Mouse (Mus musculus): Measurements from ENCODE around the gene Rad51ap2.

Rad51ap2 gene

DNA sequence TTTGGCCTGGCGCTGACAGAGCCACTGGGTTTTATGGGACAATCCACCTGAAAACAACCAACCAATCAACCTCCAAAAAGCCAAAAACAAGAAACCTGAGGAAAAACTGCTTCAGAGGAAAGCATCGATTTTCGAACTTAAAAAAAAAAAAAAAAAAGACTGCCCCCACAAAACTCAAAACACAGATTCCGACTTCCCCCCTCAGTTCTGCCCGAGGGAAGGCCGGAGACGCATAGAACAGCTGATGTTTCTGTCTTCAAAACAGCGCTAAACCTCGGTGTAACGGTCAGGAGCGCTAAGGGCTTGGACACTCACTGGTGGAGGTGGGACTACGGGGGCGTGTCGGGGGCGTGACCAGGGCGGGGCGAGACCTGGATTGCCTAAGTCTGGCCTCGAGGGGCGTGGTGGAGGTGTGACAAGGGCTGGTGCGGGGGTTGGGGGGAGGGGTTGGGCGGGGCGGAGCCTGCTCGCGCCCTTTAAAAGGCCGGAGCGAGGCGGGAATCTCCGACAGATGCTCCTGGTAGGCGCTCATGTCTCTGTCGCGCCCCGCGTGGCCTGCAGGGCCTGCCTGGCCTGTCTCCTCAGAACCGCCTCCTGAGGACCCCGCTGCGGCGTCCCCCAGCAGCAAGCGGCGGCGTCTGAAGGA lies at the start of gene Rad51ap2:
Rad51ap2 (plus strand) TSS at position 531 of the 646 bp plus-strand sequence.
- DNase-seq: peak; percentile 26 to 43

DNA sequence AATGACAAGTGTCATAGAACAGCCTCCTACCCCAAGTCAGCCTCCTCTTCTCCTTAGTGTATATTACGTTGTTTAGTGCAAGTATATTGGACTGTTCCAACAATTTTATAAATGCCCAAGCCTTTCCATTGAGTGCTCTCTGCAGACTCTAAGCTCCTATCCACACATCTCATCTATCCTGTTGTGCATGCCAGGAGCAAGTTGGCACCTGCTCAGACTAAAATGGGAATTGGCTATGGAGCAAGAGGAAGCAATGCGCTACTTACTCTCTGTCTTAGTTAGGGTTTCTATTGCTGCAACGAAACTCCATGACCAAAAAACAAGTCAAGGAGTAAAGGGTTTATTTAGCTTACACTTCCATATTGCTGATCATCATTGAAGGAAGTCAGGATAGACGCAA lies 48.2 kb upstream of the Rad51ap2 start:
- DNase-seq: no peak

DNA sequence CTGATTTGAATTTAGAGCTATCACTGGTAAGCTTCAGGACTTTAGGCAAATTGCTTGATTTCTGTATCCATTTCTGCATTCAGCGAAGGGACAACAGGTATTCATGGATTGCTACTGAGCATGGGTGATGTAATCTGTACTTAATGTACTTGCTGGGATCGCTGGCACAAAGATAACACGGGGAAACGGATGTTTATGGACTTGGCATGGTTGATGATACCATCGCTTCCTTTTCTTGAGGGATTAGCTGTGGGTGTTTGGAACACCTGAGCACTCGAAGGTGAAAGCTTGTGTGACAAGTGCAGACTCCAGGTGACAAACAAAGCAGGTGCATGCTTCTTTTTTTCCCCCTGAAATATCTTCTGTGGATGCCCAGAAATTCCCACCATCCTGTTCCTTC lies 37.8 kb upstream of the Rad51ap2 start:
- no peak for DNase-seq

DNA sequence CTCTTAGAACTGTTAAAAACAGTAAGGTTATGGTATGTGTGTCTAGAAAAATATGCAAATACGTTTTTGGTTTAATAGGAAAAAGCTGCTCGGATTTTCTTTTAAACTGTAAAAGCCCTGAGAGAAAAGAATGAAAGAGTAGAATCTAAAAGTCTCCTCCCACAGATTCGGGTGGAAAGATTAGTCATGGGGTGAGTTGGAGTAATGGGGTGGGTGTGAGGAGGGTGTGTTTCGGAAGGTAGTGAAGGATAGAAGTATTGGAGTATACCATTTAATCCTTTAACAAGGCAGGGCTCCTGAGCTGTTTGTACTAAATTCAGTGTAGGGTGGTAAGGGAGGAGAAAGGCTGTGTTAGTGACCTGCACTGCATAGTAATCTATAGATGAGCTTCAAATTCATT lies 28.5 kb upstream of the Rad51ap2 start:
- DNase-seq: no peak

DNA sequence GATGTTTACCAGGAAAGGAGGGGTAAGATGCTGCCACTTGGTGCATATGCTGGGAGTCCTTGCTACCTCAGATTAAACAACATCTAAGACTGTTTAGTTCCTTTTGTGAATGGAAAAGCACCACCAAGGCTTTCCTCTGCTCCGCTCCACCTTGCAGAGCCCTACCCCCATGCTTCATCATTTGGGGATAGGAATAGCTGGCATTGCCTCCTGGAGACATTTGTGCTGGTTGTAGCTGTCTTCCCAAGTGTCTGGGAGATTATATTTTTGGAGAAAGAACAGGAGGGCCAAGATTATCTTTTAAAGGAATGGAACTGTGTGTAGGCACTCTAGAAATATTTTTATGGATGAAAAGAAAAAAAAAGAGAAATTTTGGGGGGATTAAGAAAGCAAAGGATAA lies 22.8 kb upstream of the Rad51ap2 start:
- no peak for DNase-seq

DNA sequence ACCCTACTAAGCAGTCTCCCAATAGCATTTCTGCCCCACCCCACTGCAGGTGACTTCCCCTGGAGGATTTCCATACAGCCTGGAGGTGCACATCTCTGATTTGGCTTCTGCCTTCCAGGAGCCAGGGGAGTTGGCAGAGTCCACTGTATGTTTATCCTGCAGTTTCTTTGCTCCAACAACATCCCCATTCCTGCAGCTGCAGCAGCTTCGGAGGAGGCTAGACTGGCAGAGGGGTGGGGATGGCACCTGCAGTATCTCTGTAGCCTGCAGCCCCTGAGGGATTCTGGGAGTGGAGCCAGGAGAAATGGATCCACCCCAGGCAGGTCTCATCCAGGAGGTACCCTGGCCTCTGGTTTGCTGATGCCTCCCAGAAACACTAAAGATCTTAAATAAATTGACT lies 22.2 kb upstream of the Rad51ap2 start:
- no peak for DNase-seq

DNA sequence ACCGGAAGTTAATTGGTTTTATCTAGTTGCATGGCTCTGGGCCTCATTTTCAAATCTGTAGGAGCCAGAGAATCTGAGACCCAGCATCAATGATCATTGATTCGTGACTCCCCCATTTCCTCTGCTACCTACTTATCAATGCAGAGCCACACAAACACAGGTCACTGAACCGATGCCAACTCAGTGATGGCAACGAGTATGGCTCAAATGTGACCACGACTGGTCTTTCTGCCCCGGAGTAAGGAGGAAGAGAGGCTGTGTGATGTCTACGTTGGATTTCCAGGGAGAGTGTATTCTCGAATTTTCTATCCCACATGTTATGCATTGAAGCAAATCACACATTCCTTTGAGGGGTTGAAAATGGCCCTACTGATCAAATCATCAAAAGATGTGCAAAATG lies 21.4 kb upstream of the Rad51ap2 start:
- DNase-seq: no peak

DNA sequence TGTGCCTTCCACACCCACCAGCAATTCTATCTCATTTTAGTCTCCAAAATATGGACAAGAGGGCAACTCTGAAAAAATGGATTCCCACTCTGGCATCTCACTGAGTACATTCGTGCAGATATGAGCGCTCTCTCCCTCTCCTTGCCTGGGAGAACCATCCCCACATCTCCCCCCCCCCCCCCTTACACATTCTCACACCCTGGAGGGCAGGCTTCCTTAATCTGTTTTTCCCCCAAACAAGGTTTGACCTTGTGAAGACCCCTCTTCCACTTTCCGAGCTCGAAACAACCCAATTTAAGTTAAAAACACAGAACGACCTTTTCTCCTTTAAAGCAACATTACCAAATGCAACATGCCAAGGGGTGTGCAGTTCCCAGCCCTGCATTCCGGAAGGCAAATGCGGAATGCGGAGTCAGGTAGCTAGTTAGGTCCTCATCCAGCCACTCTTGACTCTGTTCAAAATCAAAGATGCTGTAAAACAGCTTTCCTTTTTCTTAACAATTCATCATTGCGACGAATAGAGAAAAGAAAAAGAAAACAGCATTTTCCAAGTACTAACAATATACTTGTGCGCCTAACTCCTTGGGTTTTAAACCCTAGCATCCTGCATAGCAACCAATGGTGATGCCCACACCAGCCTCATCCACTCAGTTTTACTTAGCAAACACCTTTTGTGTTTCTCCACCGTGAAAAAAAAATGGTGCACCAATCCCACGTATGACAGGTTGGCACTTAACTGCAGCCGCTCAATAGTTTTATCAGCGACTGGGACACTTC lies 20.4 kb upstream of the Rad51ap2 start:
- DNase-seq: no peak

DNA sequence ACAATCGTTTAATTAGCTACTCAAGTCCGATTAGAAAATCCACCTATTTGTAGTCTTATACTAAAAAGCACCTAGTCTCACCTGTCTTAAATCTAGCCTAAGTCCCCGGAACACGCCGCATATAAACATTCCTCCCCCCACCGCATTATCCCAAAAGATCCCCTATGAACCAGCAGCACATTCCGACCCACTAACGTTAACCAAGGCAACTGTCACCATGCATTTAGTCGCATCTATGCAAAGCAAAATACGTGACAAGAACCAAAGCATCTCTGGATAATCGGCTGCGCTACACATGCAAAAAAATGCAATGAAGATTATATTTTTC lies 19.9 kb upstream of the Rad51ap2 start:
- DNase-seq: no peak

DNA sequence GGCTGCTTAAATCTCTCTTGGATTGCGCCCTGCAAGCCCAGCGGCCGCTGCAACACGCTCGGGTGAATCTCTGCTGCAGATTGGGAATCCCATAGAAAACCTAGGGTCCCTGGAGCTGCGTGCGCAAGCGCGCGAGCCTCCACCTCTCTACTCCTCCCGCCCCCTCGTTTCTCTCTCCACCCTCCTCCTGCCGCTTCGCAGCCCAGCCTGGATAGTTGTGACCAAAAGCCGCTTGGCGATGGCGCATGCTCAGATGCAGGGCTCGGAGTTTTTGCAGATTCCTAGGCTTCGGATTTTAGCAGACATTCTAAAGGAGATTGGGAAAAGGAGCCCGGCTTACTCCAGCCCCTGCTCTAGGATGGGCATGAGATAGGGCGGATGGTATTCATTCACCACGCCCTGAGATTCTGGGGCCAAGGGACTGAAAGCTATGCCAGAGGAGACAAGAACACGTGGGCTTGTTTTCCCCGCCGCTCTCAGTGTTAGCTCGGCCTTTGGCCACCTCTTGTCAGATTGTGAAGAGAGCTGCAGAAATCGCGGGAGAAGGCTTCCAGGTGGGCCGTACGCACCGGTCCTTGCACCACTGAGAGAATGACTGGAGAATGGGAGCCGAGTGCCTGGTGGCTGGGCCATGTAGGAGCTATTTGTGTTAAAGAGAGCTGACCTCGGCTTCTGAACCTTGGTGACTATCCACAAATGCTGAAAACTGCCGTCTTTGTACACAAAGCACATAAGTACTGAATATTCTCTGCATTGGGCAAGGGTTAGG lies 19.2 kb upstream of the Rad51ap2 start, which contains the start of gene Vsnl1:
Vsnl1 (minus strand) TSS at position 117 of the 769 bp plus-strand sequence.
- DNase-seq: no peak

DNA sequence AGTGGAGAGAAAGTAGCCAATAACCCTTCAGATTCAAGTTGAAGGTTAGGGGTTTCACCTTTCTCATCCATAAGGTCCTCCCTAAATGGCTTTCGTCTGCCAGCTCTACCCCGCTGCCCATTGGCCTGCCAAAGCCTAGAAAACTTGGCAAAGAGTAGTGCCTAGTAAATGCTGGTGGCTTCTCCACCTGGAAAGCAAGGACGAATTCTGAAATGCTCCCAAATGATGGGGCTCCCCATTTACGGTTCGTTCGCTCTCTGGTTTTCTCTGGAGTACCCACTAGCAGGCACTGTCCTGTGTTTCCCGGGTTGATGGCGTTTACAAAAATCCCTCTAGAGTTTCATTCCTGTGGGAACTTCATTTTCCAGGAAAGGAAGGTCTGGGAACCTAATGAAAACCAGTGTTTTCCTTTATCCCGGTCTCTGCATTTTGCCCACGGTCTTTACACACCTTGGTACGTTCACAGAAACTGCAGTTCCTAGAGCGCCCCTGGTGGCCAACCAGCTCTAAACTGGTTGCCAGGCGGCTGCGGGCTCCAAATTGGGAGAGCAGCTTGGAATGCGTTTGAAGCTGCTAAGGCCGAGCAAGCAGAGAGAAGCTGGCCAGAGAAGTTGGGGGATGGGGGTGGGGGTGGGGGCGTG lies 18.5 kb upstream of the Rad51ap2 start:
- DNase-seq: peak; percentile 13 to 19

DNA sequence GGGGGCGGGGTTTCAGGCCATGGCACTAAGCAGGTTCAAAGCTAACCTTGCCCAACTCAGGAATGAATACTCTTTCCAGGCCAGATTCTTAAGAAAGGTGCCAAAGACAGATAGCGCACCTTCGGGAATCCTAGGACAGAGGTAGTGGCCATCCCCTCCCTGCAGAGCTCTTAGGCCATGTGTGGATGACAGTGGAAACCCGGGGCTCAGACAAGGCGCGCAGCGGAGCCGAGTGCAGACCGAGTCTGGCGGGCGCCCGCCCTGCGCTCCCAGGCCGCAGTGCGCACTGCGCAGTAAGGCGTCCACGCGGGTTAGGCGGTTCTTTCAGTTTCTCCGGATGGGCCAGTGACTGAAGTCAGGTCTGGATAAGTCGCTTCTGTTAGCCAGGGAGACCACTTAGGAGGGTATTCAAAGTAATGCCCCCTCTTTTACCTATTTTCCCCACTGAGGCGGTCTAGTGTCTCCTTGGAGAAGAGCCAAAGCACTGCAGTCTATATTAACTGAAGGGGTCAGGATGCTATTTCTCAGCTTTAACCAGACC lies 17.9 kb upstream of the Rad51ap2 start:
- no peak for DNase-seq

DNA sequence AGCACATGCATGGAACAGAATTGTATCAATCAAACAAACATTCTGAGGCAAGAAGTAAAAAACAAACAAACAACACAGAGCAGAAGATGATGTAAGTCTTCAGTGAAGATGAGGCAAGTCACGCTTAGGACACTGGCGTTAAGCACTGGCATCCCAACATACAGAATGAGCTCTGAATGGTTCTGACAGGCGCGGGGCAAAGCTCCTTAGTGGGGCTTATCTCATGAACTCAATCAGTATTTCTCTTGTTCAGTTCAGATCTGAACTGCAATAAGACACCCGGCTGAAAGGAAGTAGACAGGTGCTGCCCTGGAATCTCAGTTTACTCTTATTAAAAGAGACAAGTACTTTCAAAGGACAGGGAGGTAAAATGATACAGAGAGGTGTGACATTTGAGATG lies 1.7 kb upstream of the Rad51ap2 start:
- no peak for DNase-seq

DNA sequence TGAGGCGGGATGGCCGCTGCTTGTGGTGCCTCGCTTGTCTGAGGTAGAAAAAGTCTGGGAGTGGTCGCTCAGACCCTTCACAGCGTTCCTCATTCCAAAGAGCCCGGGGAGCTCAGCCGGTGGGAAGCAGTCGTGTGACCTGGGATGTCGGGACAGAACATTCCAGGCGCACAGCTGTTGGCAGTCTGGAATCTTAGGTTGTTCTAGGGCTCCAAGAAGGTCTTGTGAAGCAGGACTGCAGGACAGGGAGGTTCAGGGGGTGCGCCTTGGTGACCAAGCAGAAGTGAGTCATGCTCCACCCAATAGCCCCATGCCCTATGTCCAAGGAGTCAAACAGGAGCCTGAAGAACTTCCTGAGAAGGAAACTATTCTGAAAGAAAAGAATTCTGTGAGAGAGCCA lies 334 bp downstream of the Rad51ap2 start:
- DNase-seq: no peak

DNA sequence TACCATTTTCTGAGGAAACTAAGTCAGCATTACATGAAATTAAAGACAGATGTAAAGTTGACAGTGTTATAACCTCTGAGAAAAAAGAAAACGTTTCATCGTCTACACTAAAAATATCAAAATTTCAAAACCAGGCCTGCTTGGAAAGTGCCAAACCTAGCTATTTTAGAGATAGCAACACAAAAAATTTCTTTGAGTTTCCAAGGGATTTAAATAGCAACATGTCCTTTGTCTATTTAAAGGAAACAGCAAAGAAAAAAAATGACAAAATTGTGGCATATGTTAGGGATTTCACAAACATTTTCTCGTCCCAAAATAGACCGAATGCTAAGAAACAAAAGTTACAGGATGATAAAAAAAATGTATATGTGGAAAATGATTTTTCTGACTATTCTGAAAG lies 753 bp downstream of the Rad51ap2 start:
- DNase-seq: no peak

Data from thymus, postnatal 36 days (tissue).